Mouse (Mus musculus) embryonic stem cell, embryonic (primary cell): ENCODE data around the gene Snrpg.

Experiments used
- CTCF ChIA-PET, 4 experiments: fragments of 300-600 bp in 2 of 4; fragments of 350-600 bp in 2 of 4; sonication (Branson Sonifier 250); formaldehyde crosslinking; loops; one replicate each; lab custom pipeline; 2022; ENCODE audit warnings: inconsistent platforms in 2 of 4; lab: Charles Lee
- POLR2A ChIA-PET, 4 experiments: fragments of 300-600 bp in 2 of 4; fragments of 350-600 bp in 2 of 4; sonication (Branson Sonifier 250); formaldehyde crosslinking; loops; one replicate each; lab custom pipeline; 2022; ENCODE audit warnings: antibody characterized with exemption in 4 of 4, inconsistent platforms in 1 of 4; lab: Charles Lee

Snrpg gene

GRCm38 (mm10) chr6:86360691-86361090, 10.4 kb upstream of the Snrpg start:
- POLR2A ChIA-PET: interaction anchor here in 2 of 4 experiments (0.6 to 2.6 kb wide), 3 partner anchors 11 to 233 kb away, joined by 3 to 11 read pairs (median 4); partner anchors contain the start of gene Snrpg (in 1 of the 2)

GRCm38 (mm10) chr6:86361373-86361772, 9.7 kb upstream of the Snrpg start:
- ChIA-PET POLR2A (interaction anchor here in 1 of 4 experiments (2.6 kb wide), 1 partner anchor 10 kb away, joined by 11 read pairs; the partner anchor contains the start of gene Snrpg), CTCF (no interaction called here)

More at GRCm38 (mm10) chr6:86360691-86361090, 10.4 kb upstream of the Snrpg start:
- CTCF ChIA-PET: interaction anchor here in 1 of 4 experiments (0.6 kb wide), 1 partner anchor 358 kb away, joined by 6 read pairs; no protein-coding TSS in a partner anchor

GRCm38 (mm10) chr6:86364442-86365141, 6.5 kb upstream of the Snrpg start:
- CTCF ChIA-PET: interaction anchor here (0.5 to 2.9 kb wide), 122 partner anchors 7 to 841 kb away, joined by 3 to 37 read pairs (median 4); partner anchors contain the start of genes Pcyox1 (in 3 of the 4), Tgfa (in 2 of the 4) and Nat8f1 (in 1 of the 4)
- POLR2A ChIA-PET: interaction anchor here in 3 of 4 experiments (0.5 to 4.9 kb wide), 93 partner anchors 8 to 1259 kb away, joined by 3 to 47 read pairs (median 4); partner anchors contain the start of genes C87436 (in 3 of the 3), Pcyox1 (in 3 of the 3), Dusp11 (in 2 of the 3) and Tia1 (in 2 of the 3)

GRCm38 (mm10) chr6:86365371-86366124, 5.6 kb upstream of the Snrpg start, which contains the start of gene Fam136a:
TSS of gene Fam136a (plus strand) at chr6:86365646.
- ChIA-PET CTCF (interaction anchor here (0.5 to 2.9 kb wide), 67 partner anchors 8 to 1202 kb away, joined by 3 to 37 read pairs (median 5); partner anchors contain the start of genes Pcyox1 (in 3 of the 4), C87436 (in 1 of the 4), Tgfa (in 1 of the 4) and Tia1 (in 1 of the 4)), POLR2A (interaction anchor here in 3 of 4 experiments (0.5 to 4.9 kb wide), 94 partner anchors 9 to 1259 kb away, joined by 3 to 47 read pairs (median 4); partner anchors contain the start of genes C87436 (in 3 of the 3), Pcyox1 (in 3 of the 3), Dusp11 (in 2 of the 3) and Tia1 (in 2 of the 3))

GRCm38 (mm10) chr6:86366125-86366852, 4.8 kb upstream of the Snrpg start:
- ChIA-PET CTCF (interaction anchor here (0.6 to 2.9 kb wide), 21 partner anchors 8 to 172 kb away, joined by 3 to 37 read pairs (median 7); partner anchors contain the start of genes Pcyox1 (in 2 of the 4), C87436 (in 1 of the 4) and Tia1 (in 1 of the 4)), POLR2A (interaction anchor here in 3 of 4 experiments (0.5 to 4.9 kb wide), 62 partner anchors 8 to 915 kb away, joined by 3 to 47 read pairs (median 5); partner anchors contain the start of genes Pcyox1 (in 3 of the 3), Dusp11 (in 2 of the 3), C87436 (in 1 of the 3) and Cct7 (in 1 of the 3))

GRCm38 (mm10) chr6:86366853-86367249, 4.3 kb upstream of the Snrpg start:
- CTCF ChIA-PET: interaction anchor here in 1 of 4 experiments (0.6 kb wide), 1 partner anchor 161 kb away, joined by 3 read pairs; no protein-coding TSS in a partner anchor

GRCm38 (mm10) chr6:86368479-86368878, 2.6 kb upstream of the Snrpg start:
- ChIA-PET POLR2A (interaction anchor here in 2 of 4 experiments (0.8 to 2.5 kb wide), 6 partner anchors 29 to 226 kb away, joined by 3 to 10 read pairs (median 4); partner anchors contain the start of genes Pcyox1 (in 1 of the 2) and Tia1 (in 1 of the 2)), CTCF (no interaction called here)

More at GRCm38 (mm10) chr6:86366853-86367249, 4.3 kb upstream of the Snrpg start:
- POLR2A ChIA-PET: interaction anchor here in 3 of 4 experiments (0.5 to 4.9 kb wide), 28 partner anchors 12 to 915 kb away, joined by 3 to 47 read pairs (median 9); partner anchors contain the start of genes Pcyox1 (in 2 of the 3), C87436 (in 1 of the 3), Cct7 (in 1 of the 3) and Dusp11 (in 1 of the 3)

GRCm38 (mm10) chr6:86370093-86370713, 901 bp upstream of the Snrpg start:
- CTCF ChIA-PET: interaction anchor here (0.6 to 2.4 kb wide), 16 partner anchors 18 to 412 kb away, joined by 3 to 10 read pairs (median 4); partner anchors contain the start of gene C87436 (in 1 of the 4)
- POLR2A ChIA-PET: interaction anchor here (0.6 to 7.2 kb wide), 58 partner anchors 10 to 1732 kb away, joined by 3 to 96 read pairs (median 5); partner anchors contain the start of genes Pcyox1 (in 4 of the 4), C87436 (in 2 of the 4), Pradc1 (in 2 of the 4) and Tia1 (in 2 of the 4)

- ChIA-PET POLR2A (interaction anchor here (0.6 to 7.2 kb wide), 91 partner anchors 8 to 920 kb away, joined by 3 to 96 read pairs (median 4); partner anchors contain the start of genes C87436 (in 3 of the 4), Pcyox1 (in 3 of the 4), Pradc1 (in 3 of the 4) and Tia1 (in 3 of the 4)), CTCF (interaction anchor here (0.5 to 2.4 kb wide), 22 partner anchors 17 to 795 kb away, joined by 3 to 15 read pairs (median 4); partner anchors contain the start of gene C87436 (in 1 of the 4))
Observed at GRCm38 (mm10) chr6:86371340-86371911, 322 bp downstream of the Snrpg start.

GRCm38 (mm10) chr6:86371950-86372516, 929 bp downstream of the Snrpg start:
- ChIA-PET CTCF (interaction anchor here (0.6 to 2.4 kb wide), 13 partner anchors 7 to 368 kb away, joined by 3 to 8 read pairs (median 4); partner anchors contain the start of gene C87436 (in 1 of the 4)), POLR2A (interaction anchor here (0.6 to 7.2 kb wide), 76 partner anchors 8 to 920 kb away, joined by 3 to 96 read pairs (median 5); partner anchors contain the start of genes C87436 (in 3 of the 4), Pcyox1 (in 3 of the 4), Pradc1 (in 3 of the 4) and Tia1 (in 3 of the 4))

GRCm38 (mm10) chr6:86373556-86373955, 2.5 kb downstream of the Snrpg start:
- CTCF ChIA-PET: interaction anchor here in 3 of 4 experiments (1.1 to 1.9 kb wide), 5 partner anchors 8 to 18 kb away, joined by 3 to 6 read pairs (median 3); partner anchors contain the start of gene Fam136a (in 2 of the 3)
- POLR2A ChIA-PET: interaction anchor here in 3 of 4 experiments (0.8 to 7.2 kb wide), 23 partner anchors 8 to 923 kb away, joined by 3 to 96 read pairs (median 4); partner anchors contain the start of genes Pcyox1 (in 3 of the 3), C87436 (in 2 of the 3), Fam136a (in 1 of the 3) and Tia1 (in 1 of the 3)

GRCm38 (mm10) chr6:86378341-86378740, 7.2 kb downstream of the Snrpg start:
- ChIA-PET POLR2A (interaction anchor here in 3 of 4 experiments (0.7 to 4.5 kb wide), 6 partner anchors 12 to 463 kb away, joined by 3 to 23 read pairs (median 3); partner anchors contain the start of genes Fam136a (in 3 of the 3), Nat8f1 (in 1 of the 3) and Pcyox1 (in 1 of the 3)), CTCF (no interaction called here)

GRCm38 (mm10) chr6:86380112-86380511, 9.0 kb downstream of the Snrpg start:
- CTCF ChIA-PET: interaction anchor here in 3 of 4 experiments (0.6 to 1.0 kb wide), 4 partner anchors 9 to 847 kb away, joined by 3 to 6 read pairs (median 4); no protein-coding TSS in a partner anchor
- POLR2A ChIA-PET: interaction anchor here (0.6 to 4.5 kb wide), 11 partner anchors 8 to 107 kb away, joined by 3 to 23 read pairs (median 7); partner anchors contain the start of genes Fam136a (in 2 of the 4), Snrpg (in 2 of the 4) and Pcyox1 (in 1 of the 4)

- POLR2A ChIA-PET: interaction anchor here in 3 of 4 experiments (1.0 to 8.7 kb wide), 10 partner anchors 10 to 85 kb away, joined by 3 to 83 read pairs (median 5); partner anchors contain the start of genes Snrpg (in 3 of the 3), Fam136a (in 2 of the 3), C87436 (in 1 of the 3) and Pcyox1 (in 1 of the 3)
- CTCF ChIA-PET: no interaction called here
Observed at GRCm38 (mm10) chr6:86382551-86382950, 11.4 kb downstream of the Snrpg start.
